ENCODE assay signal across 26 mouse cellular contexts in the genomic region with DNA sequence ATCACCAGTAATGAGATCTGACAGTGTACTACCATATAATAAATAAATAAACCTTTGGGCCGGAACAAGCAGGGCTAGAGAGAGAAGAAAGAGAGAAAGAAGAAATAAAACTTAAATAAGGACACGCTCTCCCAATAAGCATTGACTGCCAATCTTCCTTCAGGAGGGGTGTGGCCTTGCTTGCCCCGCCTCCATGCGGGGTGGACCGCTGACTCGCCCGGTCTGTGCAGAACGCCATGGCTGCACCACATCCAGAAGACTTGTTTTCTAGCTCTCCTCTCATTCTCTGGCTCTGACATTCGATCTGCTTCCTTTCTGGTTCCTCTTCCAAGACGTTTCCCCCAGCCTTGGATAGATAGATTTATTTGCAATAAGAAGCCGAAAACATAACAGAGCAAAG. TPM values are rescaled to one million over a fixed set of nuclear protein-coding genes. Genes with fewer than 3 reads are reported as not detected.
DNase-seq lines count a peak whose midpoint lies in the region; ATAC-seq lines count a peak whose summit lies in the region.
"Had no signal": no experiment of that assay in that cellular context is flagged by ENCODE, and none has a peak within 500 bp of the region (broad histone marks: within the 10 kb centered on the region; RNA-seq: fewer than 3 reads in every experiment).

No protein-coding gene starts in this region.

- no peak overlapping the region for H3K9ac ChIP-seq in midbrain, embryonic 11.5 days (ENCODE audit: low read length)
- H3K9ac ChIP-seq in midbrain, embryonic 13.5 days (replicated peaks), result no peak overlapping the region
- H3K9ac ChIP-seq: embryonic facial prominence, embryonic 12.5 days; embryonic facial prominence, embryonic 15.5 days; forebrain, postnatal 0 days; hindbrain, embryonic 12.5 days; hindbrain, embryonic 15.5 days had no signal

- ATAC-seq in midbrain, embryonic 11.5 days (ENCODE audit: low FRiP score), result no peak
- ATAC-seq in midbrain, embryonic 13.5 days, result no peak
- ATAC-seq: forebrain, embryonic 14.5 days; forebrain, postnatal 0 days; intestine, postnatal 0 days; Patski had no signal

- no peak overlapping the region for H3K4me2 ChIP-seq in midbrain, embryonic 11.5 days
- no peak overlapping the region for H3K4me2 ChIP-seq in midbrain, embryonic 13.5 days (replicated peaks)
- H3K4me2 ChIP-seq: embryonic facial prominence, embryonic 12.5 days; embryonic facial prominence, embryonic 15.5 days; heart, embryonic 11.5 days; hindbrain, embryonic 12.5 days; hindbrain, embryonic 15.5 days had no signal

- H3K27ac ChIP-seq in midbrain, embryonic 11.5 days (ENCODE audit: low read depth, low read length), result no peak overlapping the region
- H3K27ac ChIP-seq in midbrain, embryonic 13.5 days, result no peak overlapping the region
- no peak overlapping the region for H3K27ac ChIP-seq in embryonic facial prominence, embryonic 10.5 days (replicated peaks)
- H3K27ac ChIP-seq: embryonic facial prominence, embryonic 12.5 days; embryonic facial prominence, embryonic 15.5 days; gastrocnemius, adult 2 months; hindbrain, embryonic 12.5 days; hindbrain, embryonic 15.5 days had no signal

- H3K36me3 ChIP-seq in midbrain, embryonic 11.5 days (ENCODE audit: control insufficient read depth, insufficient read depth, low read length), result no peaks in the 10 kb centered on the region
- H3K36me3 ChIP-seq in midbrain, embryonic 13.5 days, result no peaks in the 10 kb centered on the region
- no peaks in the 10 kb centered on the region for H3K36me3 ChIP-seq in embryonic facial prominence, embryonic 10.5 days (replicated peaks)
- H3K36me3 ChIP-seq: embryonic facial prominence, embryonic 12.5 days; embryonic facial prominence, embryonic 15.5 days; G1E; hindbrain, embryonic 12.5 days; hindbrain, embryonic 15.5 days had no signal

- H3K27me3 ChIP-seq in midbrain, embryonic 11.5 days (ENCODE audit: control insufficient read depth, insufficient read depth, low read length), result no peaks in the 10 kb centered on the region
- H3K27me3 ChIP-seq in midbrain, embryonic 13.5 days, result no peaks in the 10 kb centered on the region
- H3K27me3 ChIP-seq in embryonic facial prominence, embryonic 10.5 days (replicated peaks; ENCODE audit: low read depth, poor library complexity, severe bottlenecking), result no peaks in the 10 kb centered on the region
- H3K27me3 ChIP-seq: embryonic facial prominence, embryonic 12.5 days; embryonic facial prominence, embryonic 15.5 days; hindbrain, embryonic 12.5 days; hindbrain, embryonic 15.5 days had no signal

- no peaks in the 10 kb centered on the region for H3K4me1 ChIP-seq in midbrain, embryonic 11.5 days (ENCODE audit: control insufficient read depth, insufficient read depth, low read length)
- H3K4me1 ChIP-seq in midbrain, embryonic 13.5 days (replicated peaks), result no peaks in the 10 kb centered on the region
- no peaks in the 10 kb centered on the region for H3K4me1 ChIP-seq in embryonic facial prominence, embryonic 10.5 days
- H3K4me1 ChIP-seq: embryonic facial prominence, embryonic 12.5 days; embryonic facial prominence, embryonic 15.5 days; hindbrain, embryonic 12.5 days; hindbrain, embryonic 15.5 days had no signal

- H3K9me3 ChIP-seq in midbrain, embryonic 11.5 days (ENCODE audit: control insufficient read depth, low read length), result no peaks in the 10 kb centered on the region
- no peaks in the 10 kb centered on the region for H3K9me3 ChIP-seq in midbrain, embryonic 13.5 days
- no peaks in the 10 kb centered on the region for H3K9me3 ChIP-seq in embryonic facial prominence, embryonic 10.5 days
- H3K9me3 ChIP-seq: embryonic facial prominence, embryonic 12.5 days; embryonic facial prominence, embryonic 15.5 days; G1E; hindbrain, embryonic 12.5 days; hindbrain, embryonic 15.5 days had no signal

- no peak overlapping the region for H3K4me3 ChIP-seq in midbrain, embryonic 11.5 days (ENCODE audit: low read depth, low read length)
- no peak overlapping the region for H3K4me3 ChIP-seq in midbrain, embryonic 13.5 days (replicated peaks)
- no peak overlapping the region for H3K4me3 ChIP-seq in embryonic facial prominence, embryonic 10.5 days
- H3K4me3 ChIP-seq: embryonic facial prominence, embryonic 12.5 days; embryonic facial prominence, embryonic 15.5 days; gastrocnemius, adult 2 months; hindbrain, embryonic 12.5 days; hindbrain, embryonic 15.5 days had no signal

- 93% methylated on average over 11 of the region's 11 CpGs for WGBS in midbrain, embryonic 11.5 days
- WGBS in midbrain, embryonic 13.5 days, result 91% methylated on average over 11 of the region's 11 CpGs
- 88% methylated on average over 11 of the region's 11 CpGs for WGBS in embryonic facial prominence, embryonic 10.5 days

- peak; percentile 17 to 60 for DNase-seq in adrenal gland, adult (ENCODE audit: inconsistent age in 2 of 2, low spot score in 1 of 2)
- no peak for DNase-seq in adrenal gland, adult 8-10 months
- peak; percentile 10 for DNase-seq in midbrain, embryonic 11.5 days (ENCODE audit: low spot score, missing footprints)
- peak; percentile 64 for DNase-seq in ZHBTc4 (ENCODE audit: low read depth, low spot score)
- DNase-seq in adrenal gland, postnatal 36 days, result peak; percentile 55 to 65
- no peak for DNase-seq in embryonic facial prominence, embryonic 10.5 days (ENCODE audit: low spot score)
- DNase-seq in T-cell, adult 2 months (ENCODE audit: low spot score), result no peak
- DNase-seq: cerebellum, adult 18-20 months; cerebellum, adult 9-10 months; cerebellum, postnatal 14 days; forebrain, postnatal 0 days; gastrocnemius, adult 2 months; gastrocnemius, postnatal 25 days; kidney, adult 8-10 months had no signal

RNA-seq across cellular contexts. Expression of gene Mybpc1, which starts 8.1 kb away (rescaled TPM):
- 1 to 10 TPM in 2 of 4 experiments, under 1 TPM in 2; 0.10 to 1.3 (median 0.67) TPM for total RNA-seq in adrenal gland, adult 8-10 months (2022)
- 2.1 and 2.9 TPM in 2 replicates for polyA plus RNA-seq in midbrain, embryonic 11.5 days (2014; fragmentation: Nextera tagmentation; extraction: Ambion mirVana)
- 1.7 and 1.9 TPM in 2 replicates for polyA plus RNA-seq in midbrain, embryonic 13.5 days (2015; fragmentation: Nextera tagmentation; extraction: Ambion mirVana)
- 1 to 10 TPM; 1.2 to 2.0 TPM for total RNA-seq in adrenal gland, postnatal 36 days (2021)
- polyA plus RNA-seq in embryonic facial prominence, embryonic 10.5 days (2016; fragmentation: Nextera tagmentation; extraction: Ambion mirVana), result 1.2 and 2.1 TPM in 2 replicates
- total RNA-seq: G1E; granulocyte monocyte progenitor cell, adult 5-6 weeks; hematopoietic stem cell, adult 5-6 weeks had no signal
- polyA plus RNA-seq: G1E, Patski had no signal

Comparison
In these comparisons a context has a peak if more than half of its experiments do, and no peak if none do; other contexts are left out.
1. DNase-seq: peak in adrenal gland, adult (2 of 2), midbrain, embryonic 11.5 days (single experiment), ZHBTc4 (single experiment) and adrenal gland, postnatal 36 days (2 of 2); none in adrenal gland, adult 8-10 months (single experiment), embryonic facial prominence, embryonic 10.5 days (single experiment) and T-cell, adult 2 months (single experiment).